Mouse (Mus musculus): ENCODE data around the gene Chd8.
"Not testable (repeated sequence)": the region's sequence is repeated elsewhere in the genome, so short reads cannot be mapped to it uniquely, and the experiment has no call there.

The Chd8 gene

GRCm38 (mm10) chr14:52257484-52258213, at the start of gene Chd8:
Gene Chd8, minus strand, starts transcription at chr14:52257780.
- peak; percentile 94 for DNase-seq (ENCODE audit: low read depth in 1 of 2, low spot score in 2 of 2)

DNA sequence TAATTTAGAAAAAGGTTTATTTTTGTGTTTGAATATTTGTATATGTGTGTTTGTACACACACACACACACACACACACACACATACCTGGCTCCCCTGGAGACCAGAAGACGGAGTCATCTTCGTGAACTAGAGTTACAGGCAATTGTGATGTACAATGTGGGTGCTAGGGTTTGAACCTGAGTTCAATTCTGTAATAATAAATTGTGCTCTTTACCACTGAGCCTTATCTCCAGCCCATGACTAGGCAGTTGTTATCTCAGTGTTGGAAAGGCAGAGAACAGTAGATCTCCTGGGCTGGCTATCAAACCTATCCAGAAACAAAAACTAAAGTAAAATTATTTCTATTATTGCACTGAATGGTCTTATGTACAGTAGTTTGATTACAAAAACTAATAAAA, 48.5 kb upstream of the Chd8 start:
- no peak for DNase-seq (ENCODE audit: low read depth in 1 of 2, low spot score in 2 of 2)

DNA sequence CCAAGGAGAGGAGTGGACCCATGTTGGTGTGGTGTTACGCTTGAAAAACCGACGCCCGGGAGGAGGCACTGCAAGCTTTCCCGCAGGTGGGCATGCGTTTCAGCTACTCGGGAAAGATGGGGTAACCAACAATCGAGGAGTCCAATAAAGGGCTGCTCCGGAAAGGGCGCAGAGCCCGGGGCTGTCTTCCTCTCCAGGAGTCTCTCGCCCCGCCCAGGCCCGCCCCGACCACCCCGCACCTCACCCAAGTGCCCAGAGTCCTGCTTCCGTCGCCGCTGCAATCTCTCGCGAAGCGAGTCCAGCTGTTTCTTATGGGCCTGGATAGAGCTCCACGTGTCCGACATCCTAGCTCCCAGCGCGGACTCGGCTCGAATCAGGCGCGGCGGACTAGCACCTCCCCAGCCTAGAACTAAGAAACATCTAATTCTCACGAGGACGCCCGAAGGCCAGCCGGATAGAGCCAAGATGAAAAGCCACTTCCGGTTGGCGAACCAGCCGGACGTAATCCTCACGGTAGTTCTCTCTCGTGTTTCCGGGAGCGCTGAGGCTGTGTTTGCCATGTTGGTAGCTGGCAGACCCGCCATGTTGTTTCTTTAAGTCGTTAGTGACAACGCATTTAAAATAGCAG, 47.2 kb upstream of the Chd8 start, which contains the start of gene Mettl3:
TSS of gene Mettl3 (minus strand) at position 485 of the 628 bp plus-strand sequence.
- peak; percentile 70 to 78 for DNase-seq (ENCODE audit: low read depth in 1 of 2, low spot score in 2 of 2)

- not testable (repeated sequence) for DNase-seq (ENCODE audit: low read depth in 1 of 2, low spot score in 2 of 2)
Measured at GRCm38 (mm10) chr14:52303517-52303916, 45.9 kb upstream of the Chd8 start.

GRCm38 (mm10) chr14:52295558-52296264, 38.1 kb upstream of the Chd8 start:
- DNase-seq (ENCODE audit: low read depth in 1 of 2, low spot score in 2 of 2) = no peak

DNA sequence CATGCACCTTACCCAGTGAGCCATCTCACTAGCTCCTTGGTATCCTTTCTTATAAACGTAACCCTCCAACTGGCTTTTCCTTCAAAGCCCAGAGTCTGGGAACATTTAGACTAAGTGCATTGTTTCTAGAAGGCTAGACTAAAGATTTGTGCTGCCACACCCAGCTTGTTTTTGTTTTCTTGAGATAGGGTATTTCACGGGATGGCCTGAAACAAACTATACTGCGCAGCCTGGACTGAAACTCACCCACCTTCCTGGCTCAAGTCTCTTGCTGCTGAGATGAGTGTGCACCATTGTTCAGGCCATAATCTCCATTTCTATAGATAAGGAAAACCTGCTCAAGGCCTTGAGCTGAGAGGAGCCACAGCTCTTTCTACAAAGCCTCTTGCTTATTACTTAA, 26.6 kb upstream of the Chd8 start:
- DNase-seq (ENCODE audit: low read depth in 1 of 2, low spot score in 2 of 2) = no peak

DNA sequence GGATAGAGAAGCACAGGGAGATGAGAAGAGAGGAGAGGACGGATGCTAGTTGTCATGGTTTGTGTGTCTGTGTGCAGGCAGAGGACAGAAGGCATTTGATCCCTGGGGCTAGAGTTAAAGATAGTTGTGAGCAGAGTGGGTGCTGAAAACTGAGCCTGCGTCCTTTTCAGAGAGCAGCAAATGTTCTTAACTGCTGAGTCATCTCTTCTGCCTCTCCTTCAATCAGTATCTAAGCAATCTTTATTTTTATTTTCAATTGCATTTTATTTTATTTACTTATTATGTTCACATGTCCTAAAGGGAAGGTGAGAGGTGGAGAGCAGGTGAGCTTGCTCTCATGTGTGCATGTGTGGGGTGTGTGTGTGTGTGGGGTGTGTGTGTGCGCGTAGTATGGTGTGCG, 26.0 kb upstream of the Chd8 start:
- DNase-seq (ENCODE audit: low read depth in 1 of 2, low spot score in 2 of 2) = no peak

DNA sequence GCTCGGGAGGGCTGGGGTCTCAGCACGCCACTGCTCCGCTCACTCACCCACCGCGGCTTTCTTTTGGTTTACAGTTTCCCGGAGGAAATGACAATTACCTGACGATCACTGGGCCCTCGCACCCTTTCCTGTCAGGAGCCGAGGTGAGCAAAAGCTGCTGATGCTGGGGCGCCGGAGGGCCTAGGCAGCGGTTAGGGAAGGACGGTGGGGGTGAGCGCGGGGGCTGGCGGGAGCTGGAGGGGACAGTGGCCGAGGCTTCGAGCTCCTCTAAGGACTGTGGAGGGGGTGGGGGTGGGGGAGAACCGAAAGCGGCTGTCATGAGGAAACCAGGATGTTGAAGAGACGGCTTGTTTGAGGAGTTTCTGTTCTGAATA, 22.2 kb upstream of the Chd8 start:
- no peak for DNase-seq (ENCODE audit: low read depth in 1 of 2, low spot score in 2 of 2)

GRCm38 (mm10) chr14:52278932-52279746, 21.6 kb upstream of the Chd8 start, which contains the start of the genes Tox4 and Rab2b:
Gene Tox4, plus strand, starts transcription at chr14:52279146.
Gene Rab2b, minus strand, starts transcription at chr14:52279545.
- peak; percentile 98 to 99 for DNase-seq (ENCODE audit: low read depth in 1 of 2, low spot score in 2 of 2)

- no peak for DNase-seq (ENCODE audit: low read depth in 1 of 2, low spot score in 2 of 2)
Measured at GRCm38 (mm10) chr14:52277210-52277609, 19.6 kb upstream of the Chd8 start.

- DNase-seq (ENCODE audit: low read depth in 1 of 2, low spot score in 2 of 2) = no peak
Measured at GRCm38 (mm10) chr14:52272781-52273180, 15.2 kb upstream of the Chd8 start.

- no peak for DNase-seq (ENCODE audit: low read depth in 1 of 2, low spot score in 2 of 2)
Measured at GRCm38 (mm10) chr14:52256311-52257175, 1.0 kb downstream of the Chd8 start.

- no peak for DNase-seq (ENCODE audit: low read depth in 1 of 2, low spot score in 2 of 2)
Measured at GRCm38 (mm10) chr14:52246129-52246528, 11.5 kb downstream of the Chd8 start.

DNA sequence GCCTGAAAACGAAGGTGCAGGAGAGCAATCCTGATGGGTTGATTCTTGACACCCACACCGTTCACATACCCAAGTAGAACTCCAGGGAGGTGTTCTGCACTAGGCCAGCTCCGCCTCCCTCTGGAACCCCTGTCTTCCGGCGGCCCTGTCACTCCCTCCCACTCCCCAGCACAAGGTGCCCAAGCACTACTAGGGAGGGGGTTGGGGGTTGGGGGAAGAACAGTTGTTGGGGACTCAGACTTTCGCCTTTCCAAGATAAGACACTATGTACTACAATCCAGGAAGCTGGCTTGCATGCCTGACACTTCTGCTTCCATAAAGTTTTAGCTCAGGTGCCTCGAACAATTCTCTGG, 12.9 kb downstream of the Chd8 start:
- DNase-seq (ENCODE audit: low read depth in 1 of 2, low spot score in 2 of 2) = no peak

GRCm38 (mm10) chr14:52244041-52244689, 13.4 kb downstream of the Chd8 start:
- peak; percentile 95 to 98 for DNase-seq (ENCODE audit: low read depth in 1 of 2, low spot score in 2 of 2)

GRCm38 (mm10) chr14:52236216-52236615, 21.4 kb downstream of the Chd8 start:
- no peak for DNase-seq (ENCODE audit: low read depth in 1 of 2, low spot score in 2 of 2)

DNA sequence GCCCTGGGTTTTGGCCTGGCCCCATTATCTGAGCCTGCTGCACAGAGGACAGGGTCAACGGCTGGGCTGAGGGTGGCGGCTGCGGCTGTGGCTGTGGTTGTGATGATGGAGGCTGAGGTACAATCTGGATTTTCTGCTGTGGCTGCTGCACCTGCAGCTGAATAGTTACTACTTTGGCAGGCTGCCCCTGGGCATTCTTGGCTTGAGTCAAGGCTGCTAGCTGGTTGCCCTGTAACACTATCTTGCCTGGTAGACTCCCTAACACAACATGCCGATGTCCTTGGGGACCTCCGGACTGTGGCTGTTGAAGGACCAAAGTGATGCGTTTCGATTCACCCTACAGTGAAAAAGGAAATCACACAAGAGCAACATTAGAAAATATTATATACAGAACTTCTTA, 22.4 kb downstream of the Chd8 start:
- no peak for DNase-seq (ENCODE audit: low read depth in 1 of 2, low spot score in 2 of 2)

GRCm38 (mm10) chr14:52232249-52232648, 25.3 kb downstream of the Chd8 start:
- no peak for DNase-seq (ENCODE audit: low read depth in 1 of 2, low spot score in 2 of 2)

DNA sequence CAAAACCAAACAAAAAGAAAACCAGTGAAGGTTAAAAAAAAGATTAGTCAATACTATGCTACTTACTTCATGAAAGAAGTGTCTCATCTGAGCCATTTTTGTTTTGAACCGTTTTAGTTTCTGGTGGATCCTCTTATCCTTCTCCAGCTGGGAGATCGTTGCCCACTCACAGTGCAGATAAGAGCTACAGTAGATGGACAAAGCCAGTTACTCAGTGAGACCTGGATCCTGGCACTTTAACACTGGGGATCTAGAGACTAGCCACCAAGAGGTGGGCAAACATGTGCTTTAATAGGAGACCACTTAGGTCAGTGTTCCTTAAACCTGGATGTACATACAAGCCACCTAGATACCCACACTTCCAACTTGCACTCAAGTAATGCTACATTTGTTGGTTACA, 31.6 kb downstream of the Chd8 start:
- DNase-seq (ENCODE audit: low read depth in 1 of 2, low spot score in 2 of 2) = no peak

GRCm38 (mm10) chr14:52217261-52217660, 40.3 kb downstream of the Chd8 start:
- no peak for DNase-seq (ENCODE audit: low read depth in 1 of 2, low spot score in 2 of 2)
